Mouse (Mus musculus) adipocyte (in vitro differentiated cells): ENCODE measurements around the gene Krt15.

Experiments used
- DNase-seq: peaks from one replicate; pipeline ENCODE4 v3.0.0-alpha.2; 2016; ENCODE audit warnings: low spot score

Gene Krt15

DNA sequence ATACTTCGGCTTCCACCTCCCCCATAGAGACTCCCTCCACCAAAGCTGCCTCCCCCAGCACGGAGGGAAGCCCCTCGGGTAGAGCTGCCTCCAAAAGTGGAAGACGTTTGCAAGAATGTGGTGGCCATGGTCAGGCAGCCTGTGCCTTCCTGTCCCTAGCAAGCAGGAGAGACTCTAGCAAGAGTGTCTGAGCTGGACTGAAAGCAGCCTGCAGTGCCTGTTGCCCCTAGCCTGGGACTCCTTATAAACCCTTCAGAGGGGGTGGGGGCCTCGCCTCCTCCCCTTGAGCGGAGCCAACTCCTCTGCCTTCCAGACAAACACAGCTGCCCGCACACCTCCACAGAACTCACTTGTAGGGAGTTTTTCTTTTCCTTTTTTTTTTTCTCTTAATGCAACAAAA, at the start of gene Krt15:
Krt15 (minus strand) TSS at position 198 of the 400 bp plus-strand sequence.
- DNase-seq, result no peak

DNA sequence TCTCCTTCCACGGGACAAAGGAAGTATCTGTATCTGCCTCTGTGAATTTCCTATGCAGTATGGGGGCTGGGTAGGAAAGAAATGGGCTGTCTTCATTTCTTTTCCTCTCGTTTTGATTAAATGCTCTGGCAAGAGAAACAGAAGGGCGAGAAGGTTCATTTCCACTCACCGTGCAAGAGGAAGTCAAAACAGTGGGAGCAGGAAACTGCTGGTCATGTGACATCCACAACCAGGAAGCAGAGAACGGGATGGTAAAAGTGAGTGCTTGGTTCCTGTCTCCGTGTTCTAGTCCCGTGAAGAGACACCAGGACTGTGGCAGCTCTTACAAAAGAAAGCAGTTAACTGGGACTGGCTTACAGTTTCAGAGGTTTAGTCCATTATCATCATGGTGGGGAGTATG, 46.0 kb upstream of the Krt15 start:
- DNase-seq, result no peak

DNA sequence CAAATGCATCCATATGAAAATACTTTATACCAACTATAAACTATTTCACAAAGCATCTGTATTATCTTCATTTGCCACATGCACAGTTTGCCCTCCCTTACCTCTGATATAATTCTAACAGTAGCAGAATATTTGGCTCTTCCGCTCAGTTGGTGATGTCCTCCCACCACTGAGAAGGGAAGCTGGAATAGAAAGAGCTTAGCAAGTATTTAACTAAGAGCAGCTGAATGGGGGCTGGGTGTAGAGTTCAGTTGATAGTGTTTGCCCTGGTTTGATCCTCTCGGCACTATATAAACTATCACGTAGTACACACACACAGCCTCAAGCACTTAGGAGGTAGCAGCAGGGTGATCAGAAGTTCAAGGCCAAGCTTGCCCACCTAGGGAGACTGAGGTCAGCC, 43.5 kb upstream of the Krt15 start:
- DNase-seq, result no peak

DNA sequence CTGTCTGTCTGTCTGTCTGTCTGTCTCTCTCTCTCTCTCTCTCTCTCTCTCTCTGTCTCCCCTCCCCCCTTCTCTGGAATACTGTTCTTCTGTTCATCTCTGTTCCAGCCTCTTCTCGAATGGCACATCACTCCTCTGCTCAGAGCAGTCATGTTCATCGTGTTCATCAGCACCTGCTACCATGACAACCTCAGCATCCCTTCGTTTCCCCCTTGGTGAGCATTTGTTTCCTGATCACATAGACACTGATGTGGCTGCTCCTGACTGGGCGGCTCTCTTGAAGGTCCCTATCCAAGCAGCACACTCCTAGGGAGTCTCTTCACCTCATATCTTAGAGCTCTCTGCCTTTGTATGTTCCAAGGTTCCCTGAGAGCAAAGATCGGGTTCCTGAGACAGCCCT, 42.6 kb upstream of the Krt15 start:
- DNase-seq, result no peak

DNA sequence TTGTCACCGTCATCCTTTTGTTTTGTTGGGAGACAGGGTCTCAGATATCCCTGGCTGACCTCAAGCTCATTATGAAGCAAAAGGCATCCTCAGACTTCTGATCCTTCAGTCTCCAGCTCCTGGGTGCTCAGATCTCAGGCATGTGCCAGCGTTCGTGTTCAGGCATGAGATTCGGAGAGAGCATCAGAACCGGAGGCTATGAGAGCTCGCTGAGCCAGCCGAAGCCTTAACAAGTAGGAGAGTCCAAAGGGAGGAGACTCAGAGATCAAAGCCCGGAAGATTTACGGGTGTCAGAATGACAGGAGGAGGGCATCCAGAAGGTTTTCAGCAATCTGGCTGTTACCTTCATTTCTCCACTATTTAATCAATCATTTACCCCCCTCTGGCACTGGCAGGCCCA, 41.1 kb upstream of the Krt15 start:
- DNase-seq, result no peak

DNA sequence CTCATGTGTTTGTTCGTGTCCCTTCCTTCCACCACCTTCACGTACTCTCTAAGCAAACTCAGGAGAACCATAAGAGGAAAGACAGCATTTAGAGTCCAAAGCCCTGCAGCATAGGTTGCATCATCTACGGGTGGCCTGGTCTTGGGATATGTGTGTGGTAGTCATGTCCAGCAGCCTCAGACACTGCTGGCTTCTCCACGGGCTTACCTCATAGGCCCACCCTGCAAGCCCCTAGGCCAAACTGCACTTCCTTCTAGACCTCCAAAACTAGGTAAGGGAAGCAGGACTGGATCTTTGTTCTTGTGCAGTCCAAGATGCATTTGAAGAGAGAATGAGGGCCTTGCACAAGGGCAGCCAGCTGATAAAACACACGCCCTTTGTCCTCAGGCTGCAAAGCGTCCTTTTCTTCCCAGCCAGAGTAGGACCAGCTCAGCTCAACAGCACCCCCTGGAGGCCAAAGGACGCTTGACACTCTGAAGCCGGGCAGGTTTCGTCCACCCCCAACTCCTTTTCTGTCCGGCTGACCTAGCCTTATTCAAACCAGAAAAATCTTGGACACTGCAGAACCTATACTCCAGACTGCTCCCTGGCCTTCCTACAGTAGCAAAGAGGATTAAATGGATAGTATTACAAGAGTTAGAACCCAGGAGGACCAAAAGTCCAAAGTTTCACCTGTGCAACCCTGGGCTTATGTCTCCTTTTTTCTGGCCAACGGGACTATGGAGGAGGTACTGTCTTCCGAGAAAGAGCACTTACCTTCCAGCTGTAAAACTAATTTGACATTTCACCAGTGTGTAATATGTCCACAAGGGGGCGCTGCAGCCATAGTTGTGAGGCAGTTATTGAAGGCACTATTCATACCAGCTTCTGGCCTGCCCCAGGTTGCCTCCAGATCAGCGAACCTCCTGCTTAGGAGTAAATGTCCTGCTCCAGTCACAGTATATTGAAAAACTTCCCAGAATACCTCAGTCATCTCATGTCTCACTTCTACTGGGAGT, 33.3 kb upstream of the Krt15 start:
- peak; percentile 93 for DNase-seq

DNA sequence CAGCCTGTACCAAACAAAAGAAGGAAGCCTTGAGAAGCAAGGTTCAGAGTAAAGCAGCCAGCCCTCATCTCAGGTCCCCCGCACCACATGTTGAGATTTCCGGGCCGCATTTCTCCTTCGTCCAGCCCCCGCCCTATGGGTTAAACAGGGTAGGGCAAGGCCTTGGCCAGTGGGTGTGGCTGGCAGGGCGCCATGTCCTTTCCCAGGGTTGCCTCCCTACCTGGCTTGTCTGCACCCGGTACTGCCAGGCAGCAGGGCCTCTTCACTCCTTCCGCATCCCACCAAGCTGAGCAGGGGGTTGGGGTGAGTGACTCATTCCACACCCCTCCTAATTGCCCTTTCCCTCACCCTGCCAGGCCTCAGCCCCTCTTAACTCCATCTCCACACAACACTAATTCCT, 32.3 kb upstream of the Krt15 start:
- DNase-seq, result no peak

DNA sequence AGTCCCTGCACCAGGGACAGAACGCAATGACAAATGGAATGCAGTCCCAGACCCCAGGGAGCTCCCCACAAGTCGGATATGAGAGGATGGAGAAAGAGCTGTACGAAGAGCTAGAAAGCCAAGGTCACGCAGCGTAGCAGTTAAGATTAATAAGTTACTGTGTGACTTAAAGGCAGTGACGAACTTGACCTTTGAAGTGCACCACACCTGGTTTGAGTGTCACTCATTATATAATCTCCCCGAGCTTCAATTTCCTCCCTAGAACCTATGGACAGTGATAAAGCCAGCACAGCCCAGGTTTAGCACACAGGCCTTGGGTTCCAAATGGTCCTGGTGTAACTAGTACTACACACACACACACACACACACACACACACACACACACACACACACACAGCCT, 28.7 kb upstream of the Krt15 start:
- DNase-seq, result no peak

DNA sequence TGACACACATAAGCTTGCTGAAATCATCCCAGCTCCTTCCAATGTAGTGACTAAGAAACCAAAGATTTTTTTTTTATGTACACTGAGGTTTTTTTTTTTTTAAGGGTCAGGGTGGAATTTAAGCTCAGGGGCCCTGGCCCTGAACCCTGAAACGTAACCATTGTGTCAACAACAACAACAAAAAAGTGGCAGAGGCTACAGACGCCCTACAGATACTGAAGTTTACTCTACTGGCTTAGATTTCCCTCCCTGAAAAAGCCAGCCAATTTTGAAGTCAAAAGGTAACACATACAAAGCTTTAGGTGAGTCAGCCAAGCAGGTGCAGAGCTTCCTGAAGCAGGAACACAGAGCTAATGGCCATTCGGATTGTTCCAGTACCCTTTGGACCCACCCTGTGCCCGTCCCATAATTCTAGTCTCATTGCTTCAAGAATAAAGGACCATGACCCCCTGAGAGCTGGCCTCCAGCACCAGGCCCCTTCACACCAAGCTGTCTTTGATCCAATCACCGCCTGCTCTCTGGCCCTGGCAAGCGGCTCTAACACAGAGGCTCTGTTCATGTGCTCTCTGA, 22.3 kb upstream of the Krt15 start:
- no peak for DNase-seq

DNA sequence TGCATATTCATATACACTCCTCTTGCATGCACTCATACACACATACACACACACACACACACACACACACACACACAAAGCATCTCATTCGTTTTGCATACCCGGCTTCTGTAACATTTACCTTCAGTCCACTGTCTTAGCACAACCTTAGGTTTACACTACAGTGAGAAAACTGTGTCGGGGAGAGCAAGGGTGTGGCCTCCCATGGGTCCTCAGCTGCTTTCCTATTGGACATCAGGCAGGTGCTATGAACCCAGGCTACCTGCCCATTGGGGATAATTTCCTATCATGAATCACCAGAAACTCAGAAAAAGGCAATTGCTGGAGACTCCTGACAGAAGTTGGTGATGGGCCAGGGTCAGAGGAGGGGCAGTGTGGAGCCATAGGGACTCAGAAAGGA, 21.6 kb upstream of the Krt15 start:
- DNase-seq, result peak; percentile 18

DNA sequence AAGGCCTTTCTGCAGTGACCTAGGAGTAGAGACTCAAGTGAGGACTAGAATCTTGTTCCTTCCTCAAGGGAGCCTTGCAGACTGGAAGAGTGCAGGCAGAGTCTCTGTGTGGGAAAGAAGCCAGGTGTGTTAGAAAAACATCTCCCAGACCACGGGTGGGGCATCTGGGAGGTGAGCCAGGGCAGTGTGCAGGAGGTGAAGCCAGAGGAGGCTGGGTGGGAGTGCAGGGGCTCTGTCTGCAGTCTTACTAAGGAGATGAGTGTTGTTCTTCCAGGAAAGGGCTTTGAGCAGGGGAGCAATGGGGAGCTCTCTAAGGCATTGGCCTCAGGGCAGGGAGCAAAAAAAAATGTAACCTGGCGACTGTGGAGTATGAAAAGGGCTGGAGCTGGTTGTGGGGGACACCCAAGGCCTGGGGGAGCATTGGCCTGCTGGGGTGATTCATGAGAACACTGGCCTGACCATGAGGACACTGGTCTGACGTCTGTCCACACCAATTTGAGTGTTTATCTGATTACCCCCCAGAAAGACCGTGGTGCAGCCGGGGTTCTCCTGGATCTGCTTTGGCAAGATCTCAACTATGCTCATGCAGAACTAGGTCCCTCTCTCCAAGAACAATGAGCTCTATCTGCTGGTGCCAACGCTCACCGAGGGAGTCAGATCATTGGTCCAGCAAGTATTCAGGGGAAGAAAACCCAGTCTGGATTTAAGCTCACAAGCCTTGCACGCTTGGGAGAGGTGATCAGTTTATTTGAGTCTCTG, 19.9 kb upstream of the Krt15 start:
- peak; percentile 43 for DNase-seq

DNA sequence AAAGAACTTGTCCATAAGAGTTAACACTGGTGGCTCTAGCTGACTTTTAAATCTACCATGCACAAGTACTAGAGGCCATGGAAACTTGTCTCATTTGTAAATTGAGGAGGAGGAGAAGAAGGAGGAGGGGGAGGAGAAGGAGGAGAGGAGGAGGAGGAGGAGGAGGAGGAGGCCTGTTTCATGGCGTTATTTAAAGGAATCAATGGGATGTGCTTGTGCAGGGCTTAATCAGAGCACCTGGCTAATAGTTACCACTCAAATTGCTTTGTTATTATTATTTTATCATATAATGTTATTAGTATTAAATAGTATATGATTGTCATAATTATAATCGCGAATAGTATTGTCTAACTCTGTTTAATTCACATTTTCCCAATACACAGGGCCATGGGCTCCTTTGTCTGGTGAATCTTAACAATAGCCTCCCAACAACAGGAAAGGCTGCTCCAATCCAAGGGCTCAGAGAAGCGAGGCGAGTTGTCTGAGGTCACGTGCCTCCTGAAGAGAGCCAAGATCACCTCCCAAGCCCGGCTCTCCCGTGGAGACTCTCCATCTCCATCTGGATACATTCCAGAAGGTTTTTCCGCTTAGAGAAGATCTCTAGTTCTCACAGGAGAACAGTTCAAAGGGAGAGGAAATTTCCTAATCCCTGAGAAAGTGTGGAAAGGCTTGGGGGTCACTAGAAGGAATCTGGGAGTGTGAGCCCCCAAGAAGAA, 13.0 kb upstream of the Krt15 start, which contains the start of gene Krt19:
Krt19 (minus strand) TSS at position 51 of the 716 bp plus-strand sequence.
- no peak for DNase-seq

DNA sequence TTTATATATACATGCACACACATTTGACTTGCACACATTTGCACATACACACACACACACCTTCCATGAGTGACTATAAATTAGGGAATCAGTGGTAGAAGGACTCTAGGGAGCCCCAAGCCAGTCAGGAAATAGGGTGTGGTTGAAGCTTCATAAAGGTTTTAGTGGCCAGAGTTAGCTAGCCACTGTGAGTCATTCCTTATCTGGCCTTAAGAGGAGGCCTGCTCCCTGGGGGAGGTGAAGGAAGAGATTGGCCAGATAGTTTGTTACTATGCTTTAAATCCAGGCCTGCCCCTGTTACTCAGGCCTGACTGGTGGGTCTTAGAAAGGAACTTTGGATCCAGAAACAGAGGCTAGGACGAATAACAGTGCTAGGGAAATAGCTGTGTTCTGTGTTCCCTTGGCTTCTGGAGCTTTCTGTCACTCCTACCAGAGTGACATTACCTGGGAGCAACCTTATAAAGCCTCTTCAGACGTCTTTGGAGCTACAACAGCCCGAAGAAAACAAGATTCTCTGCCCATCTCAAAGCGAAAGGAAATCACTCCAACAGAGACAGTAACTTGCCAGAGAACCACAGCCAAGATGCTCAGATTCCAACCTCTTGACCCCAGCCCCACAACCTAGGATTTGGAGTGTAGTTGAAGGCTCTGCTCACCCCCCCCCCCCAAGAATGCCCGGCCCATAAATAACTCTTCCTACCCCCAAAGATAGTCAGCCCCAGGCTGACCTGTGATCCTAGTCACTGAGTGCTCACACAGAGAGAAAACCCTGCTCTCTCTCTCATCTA, 12.0 kb upstream of the Krt15 start:
- DNase-seq, result peak; percentile 50

DNA sequence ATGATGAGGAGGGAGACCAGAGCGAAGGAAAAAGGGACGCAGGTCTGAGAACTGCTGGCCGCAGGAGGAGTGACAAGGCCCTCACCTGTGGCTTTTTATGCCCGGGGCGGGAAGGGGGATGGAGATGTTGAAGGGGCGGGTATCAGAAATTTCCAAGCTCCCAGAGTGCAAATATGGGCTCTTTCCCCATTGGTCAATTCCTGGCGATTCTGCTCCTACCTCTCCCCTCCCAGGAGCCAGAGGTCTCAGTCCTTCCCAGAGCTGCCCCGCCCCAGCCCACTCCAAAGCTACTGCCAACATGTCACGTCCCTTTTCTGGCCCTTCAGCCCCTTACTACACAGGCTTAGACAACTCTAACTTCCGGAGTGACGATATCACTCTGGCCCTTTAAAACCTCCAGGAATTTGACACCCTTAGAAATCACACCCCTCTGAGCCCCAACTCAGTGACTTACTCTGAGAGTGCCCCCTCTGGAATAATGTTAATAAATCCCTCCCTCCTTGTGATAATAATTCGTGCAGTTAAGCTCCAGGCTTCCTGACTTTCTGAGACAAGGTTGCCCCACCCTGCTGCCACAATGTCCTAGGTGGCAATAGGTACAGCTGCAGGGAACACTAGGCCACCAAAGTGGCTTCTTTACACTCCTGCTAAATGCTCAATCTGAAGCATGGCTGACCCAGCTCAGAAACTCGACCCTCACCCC, 10.3 kb upstream of the Krt15 start:
- DNase-seq, result no peak

DNA sequence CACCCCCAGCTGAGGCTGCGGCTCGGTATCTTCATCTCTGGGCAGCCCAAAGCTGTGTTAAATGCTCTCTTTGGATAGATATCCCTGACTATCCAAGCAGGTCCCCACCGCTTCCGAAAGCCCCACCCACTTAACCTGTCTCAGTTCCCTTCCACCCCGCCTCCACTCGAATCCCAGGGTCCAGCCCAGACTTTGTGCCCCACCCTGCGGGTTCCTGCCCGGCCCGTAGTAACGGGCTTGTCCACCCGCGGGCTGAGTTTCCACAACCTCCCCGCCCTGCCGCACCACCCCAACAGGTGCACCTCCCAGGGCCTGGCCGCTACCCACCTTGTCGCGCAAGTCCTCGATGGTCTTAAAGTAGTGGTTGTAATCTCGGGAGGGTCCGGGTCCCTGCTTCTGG, 9.4 kb upstream of the Krt15 start:
- DNase-seq, result no peak

DNA sequence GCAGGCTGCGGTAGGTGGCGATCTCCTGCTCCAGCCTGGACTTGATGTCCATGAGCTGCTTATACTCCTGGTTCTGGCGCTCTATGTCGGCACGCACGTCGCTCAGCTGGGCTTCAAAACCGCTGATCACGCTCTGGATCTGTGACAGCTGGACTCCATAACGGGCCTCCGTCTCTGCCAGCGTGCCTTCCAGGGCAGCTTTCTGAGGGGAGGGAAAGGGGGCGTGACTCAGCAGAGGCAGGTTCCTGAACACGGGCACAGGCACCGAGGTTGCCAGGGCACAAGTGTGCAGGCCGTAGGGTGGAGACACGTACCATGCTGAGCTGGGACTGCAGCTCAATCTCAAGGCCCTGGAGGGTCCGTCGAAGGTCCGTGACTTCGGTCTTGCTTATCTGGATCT, 5.2 kb upstream of the Krt15 start:
- no peak for DNase-seq

DNA sequence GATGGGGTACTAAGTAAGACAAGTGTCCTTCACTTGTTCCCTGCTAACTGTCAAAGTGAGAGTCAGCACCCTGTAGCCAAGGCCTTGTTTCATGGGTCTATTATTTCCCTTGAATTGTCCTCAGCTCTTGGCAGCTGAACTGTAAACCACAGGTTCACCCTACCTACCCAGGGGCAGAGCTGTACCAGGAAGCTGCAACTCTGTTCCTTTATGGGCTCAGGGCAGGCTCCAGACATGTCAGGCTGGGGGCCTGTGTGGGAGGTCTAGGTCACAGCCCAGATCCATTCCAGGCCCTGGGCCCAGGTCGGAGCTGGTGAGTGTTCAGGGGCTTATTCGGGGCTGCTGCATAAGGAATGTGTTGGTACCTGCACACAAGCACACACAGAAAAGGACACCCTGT, 3.7 kb upstream of the Krt15 start:
- DNase-seq, result no peak

DNA sequence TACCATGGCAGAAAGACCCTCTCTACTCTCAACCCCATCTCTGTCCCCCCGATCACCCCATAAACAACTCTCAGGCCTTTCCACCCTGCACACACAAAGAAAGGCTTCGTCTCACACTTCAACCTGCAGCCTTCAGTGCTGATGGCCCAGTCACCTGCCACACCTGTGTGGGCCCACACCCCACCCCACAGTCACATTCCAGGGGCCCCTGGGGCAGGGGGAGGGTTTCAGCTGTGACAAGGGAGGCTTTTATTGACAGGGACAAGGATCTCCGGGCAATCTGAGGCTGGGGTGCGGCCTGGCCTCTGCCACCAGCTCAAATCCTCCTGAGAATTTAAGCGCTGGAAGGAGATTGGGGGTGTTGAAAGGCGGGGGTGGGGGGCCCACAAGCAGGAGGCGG, 3.1 kb upstream of the Krt15 start:
- DNase-seq, result no peak

DNA sequence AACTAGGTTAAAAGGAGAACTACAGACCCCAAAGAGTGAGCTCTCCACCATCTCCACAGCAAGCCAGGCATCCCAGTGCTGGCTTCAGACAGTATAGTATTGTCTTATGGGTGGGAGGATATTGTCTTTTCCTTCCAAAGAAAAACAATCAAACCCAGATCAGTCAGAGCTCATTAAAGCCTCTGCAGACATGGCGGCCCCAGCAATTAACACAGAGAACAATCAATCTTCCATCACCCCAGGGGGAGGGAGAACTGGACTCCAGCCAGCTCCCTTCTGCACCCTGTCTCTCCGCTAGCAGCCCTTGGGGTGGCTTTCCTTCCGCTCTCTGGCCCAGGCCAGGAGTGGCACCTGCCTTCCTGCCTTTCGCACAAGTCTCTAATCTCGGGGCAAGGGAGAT, 2.0 kb upstream of the Krt15 start:
- DNase-seq, result no peak

DNA sequence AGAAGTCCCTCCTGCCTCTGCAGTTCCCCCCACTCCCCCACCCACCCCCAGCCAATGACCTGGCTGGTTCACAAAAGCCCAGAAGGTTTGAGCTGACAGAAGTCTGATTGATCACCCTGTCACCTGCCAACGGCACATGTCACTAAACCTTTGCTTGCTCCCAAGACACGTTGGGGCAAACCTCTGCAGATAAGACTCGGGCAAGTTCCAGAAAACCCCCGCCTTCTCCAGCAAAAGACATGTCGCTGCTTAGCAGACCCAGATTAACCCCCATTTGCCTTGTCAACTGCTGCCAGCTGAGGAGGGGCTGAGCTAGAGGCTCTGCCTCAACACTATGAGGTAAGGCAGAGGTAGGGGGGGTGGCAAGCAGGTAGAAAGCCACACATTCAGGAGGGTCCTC, 831 bp upstream of the Krt15 start:
- DNase-seq, result no peak

DNA sequence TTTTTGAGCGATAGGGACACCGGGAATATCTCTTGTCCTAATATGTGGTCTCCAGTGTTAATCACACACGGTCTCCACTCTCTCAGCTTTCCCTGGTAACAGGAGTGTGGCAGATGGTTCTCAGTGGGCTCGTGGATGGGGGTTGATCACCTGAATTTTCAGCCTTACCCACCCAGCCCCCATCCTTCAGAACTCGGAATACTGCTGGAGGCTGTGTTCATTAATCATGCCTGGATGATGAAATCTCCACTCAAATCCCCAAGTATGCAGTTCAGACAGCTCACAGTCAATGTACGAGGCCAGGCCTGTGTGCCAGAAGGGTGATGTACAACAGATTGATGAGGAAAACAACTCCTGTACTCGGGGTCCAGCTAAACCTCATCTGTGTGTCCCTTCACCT, 10.8 kb downstream of the Krt15 start:
- DNase-seq, result no peak
